Mouse (Mus musculus): Measurements from ENCODE around the gene Tenm1. TPM values are rescaled to one million over a fixed set of nuclear protein-coding genes. Genes with fewer than 3 reads are reported as not detected.

Tenm1 gene
- polyA plus RNA-seq (2016; fragmentation: Nextera tagmentation; extraction: Ambion mirVana), result 0.05 and 0.09 TPM in 2 replicates

- Histone ChIP-seq H3K9me3 (no peaks in the 10 kb centered on the region), H3K27ac (no peak within 1 kb of the TSS), H3K27me3 (ENCODE audit: insufficient read depth, poor library complexity, severe bottlenecking) (peaks cover 23% of the 10 kb centered on the region), H3K4me3 (peak within 1 kb of the TSS; percentile 52), H3K36me3 (no peaks in the 10 kb centered on the region), H3K4me1 (no peaks in the 10 kb centered on the region)
- DNase-seq (ENCODE audit: low spot score), result no peak
- 13% methylated on average over 22 of the region's 22 CpGs for WGBS
These were observed at the start of gene Tenm1 for GRCm38 (mm10) chrX:43428855-43429263. Gene Tenm1 (minus strand): TSS chrX:43429126.

GRCm38 (mm10) chrX:43467311-43467710 lies 38.4 kb upstream of the Tenm1 start:
- H3K4me3 ChIP-seq, result no peak overlapping the region
- no peak overlapping the region for H3K27ac ChIP-seq
- no peaks in the 10 kb centered on the region for H3K9me3 ChIP-seq
- no peaks in the 10 kb centered on the region for H3K36me3 ChIP-seq
- no peaks in the 10 kb centered on the region for H3K4me1 ChIP-seq
- no peaks in the 10 kb centered on the region for H3K27me3 ChIP-seq (ENCODE audit: insufficient read depth, poor library complexity, severe bottlenecking)
- DNase-seq (ENCODE audit: low spot score), result no peak

GRCm38 (mm10) chrX:43430581-43430980 lies 1.7 kb upstream of the Tenm1 start:
- Histone ChIP-seq H3K27me3 (ENCODE audit: insufficient read depth, poor library complexity, severe bottlenecking) (peaks cover 23% of the 10 kb centered on the region), H3K4me1 (no peaks in the 10 kb centered on the region), H3K36me3 (no peaks in the 10 kb centered on the region), H3K9me3 (no peaks in the 10 kb centered on the region), H3K27ac (no peak overlapping the region), H3K4me3 (peak overlapping the region; percentile 52)
- no peak for DNase-seq (ENCODE audit: low spot score)
- 8% methylated on average over 11 of the region's 11 CpGs for WGBS

GRCm38 (mm10) chrX:43429982-43430531 lies 1.1 kb upstream of the Tenm1 start:
- H3K36me3 ChIP-seq, result no peaks in the 10 kb centered on the region
- peaks cover 23% of the 10 kb centered on the region for H3K27me3 ChIP-seq (ENCODE audit: insufficient read depth, poor library complexity, severe bottlenecking)
- H3K4me3 ChIP-seq, result peak overlapping the region; percentile 52
- H3K4me1 ChIP-seq, result no peaks in the 10 kb centered on the region
- no peak for DNase-seq (ENCODE audit: low spot score)
- no peaks in the 10 kb centered on the region for H3K9me3 ChIP-seq
- H3K27ac ChIP-seq, result no peak overlapping the region
- WGBS, result 22% methylated on average over 25 of the region's 25 CpGs

GRCm38 (mm10) chrX:43429337-43429736 lies 411 bp upstream of the Tenm1 start:
- Histone ChIP-seq H3K9me3 (no peaks in the 10 kb centered on the region), H3K4me3 (peak overlapping the region; percentile 48), H3K27ac (no peak overlapping the region), H3K36me3 (no peaks in the 10 kb centered on the region), H3K27me3 (ENCODE audit: insufficient read depth, poor library complexity, severe bottlenecking) (peaks cover 23% of the 10 kb centered on the region), H3K4me1 (no peaks in the 10 kb centered on the region)
- WGBS, result 11% methylated on average over 12 of the region's 12 CpGs
- no peak for DNase-seq (ENCODE audit: low spot score)

- 15% methylated on average over 12 of the region's 12 CpGs for WGBS
- Histone ChIP-seq H3K9me3 (no peaks in the 10 kb centered on the region), H3K27ac (no peak overlapping the region), H3K36me3 (no peaks in the 10 kb centered on the region), H3K27me3 (ENCODE audit: insufficient read depth, poor library complexity, severe bottlenecking) (peaks cover 23% of the 10 kb centered on the region), H3K4me1 (no peaks in the 10 kb centered on the region), H3K4me3 (peak overlapping the region; percentile 48)
- DNase-seq (ENCODE audit: low spot score), result no peak
These were observed 963 bp downstream of the Tenm1 start for GRCm38 (mm10) chrX:43427961-43428365.

GRCm38 (mm10) chrX:43427111-43427510 lies 1.8 kb downstream of the Tenm1 start:
- H3K4me3 ChIP-seq, result no peak overlapping the region
- no peaks in the 10 kb centered on the region for H3K36me3 ChIP-seq
- peaks cover 23% of the 10 kb centered on the region for H3K27me3 ChIP-seq (ENCODE audit: insufficient read depth, poor library complexity, severe bottlenecking)
- 25% methylated on average over 10 of the region's 10 CpGs for WGBS
- no peaks in the 10 kb centered on the region for H3K9me3 ChIP-seq
- H3K27ac ChIP-seq, result no peak overlapping the region
- DNase-seq (ENCODE audit: low spot score), result no peak
- no peaks in the 10 kb centered on the region for H3K4me1 ChIP-seq

GRCm38 (mm10) chrX:43397957-43398356 lies 31.0 kb downstream of the Tenm1 start:
- H3K4me1 ChIP-seq, result no peaks in the 10 kb centered on the region
- 72% methylated on average over 3 of the region's 3 CpGs for WGBS
- DNase-seq (ENCODE audit: low spot score), result no peak
- H3K9me3 ChIP-seq, result no peaks in the 10 kb centered on the region
- no peaks in the 10 kb centered on the region for H3K36me3 ChIP-seq
- no peaks in the 10 kb centered on the region for H3K27me3 ChIP-seq (ENCODE audit: insufficient read depth, poor library complexity, severe bottlenecking)
- H3K4me3 ChIP-seq, result no peak overlapping the region
- no peak overlapping the region for H3K27ac ChIP-seq

GRCm38 (mm10) chrX:43388106-43388505 lies 40.8 kb downstream of the Tenm1 start:
- H3K36me3 ChIP-seq, result no peaks in the 10 kb centered on the region
- H3K4me3 ChIP-seq, result no peak overlapping the region
- no peaks in the 10 kb centered on the region for H3K4me1 ChIP-seq
- H3K9me3 ChIP-seq, result no peaks in the 10 kb centered on the region
- no peak overlapping the region for H3K27ac ChIP-seq
- H3K27me3 ChIP-seq (ENCODE audit: insufficient read depth, poor library complexity, severe bottlenecking), result no peaks in the 10 kb centered on the region
- 73% methylated on average over 5 of the region's 5 CpGs for WGBS
- no peak for DNase-seq (ENCODE audit: low spot score)

- WGBS, result 54% methylated on average over 1 of the region's 1 CpGs
These were observed 56.4 kb downstream of the Tenm1 start for GRCm38 (mm10) chrX:43372526-43372925.

GRCm38 (mm10) chrX:43319351-43319750 lies 109.6 kb downstream of the Tenm1 start:
- Histone ChIP-seq H3K27ac (no peak overlapping the region), H3K27me3 (ENCODE audit: insufficient read depth, poor library complexity, severe bottlenecking) (no peaks in the 10 kb centered on the region), H3K4me1 (no peaks in the 10 kb centered on the region), H3K4me3 (no peak overlapping the region), H3K9me3 (no peaks in the 10 kb centered on the region), H3K36me3 (no peaks in the 10 kb centered on the region)
- no peak for DNase-seq (ENCODE audit: low spot score)
- WGBS, result 69% methylated on average over 1 of the region's 1 CpGs

More at GRCm38 (mm10) chrX:43372526-43372925, 56.4 kb downstream of the Tenm1 start:
- no peak for DNase-seq (ENCODE audit: low spot score)
- Histone ChIP-seq H3K9me3 (no peaks in the 10 kb centered on the region), H3K27ac (no peak overlapping the region), H3K36me3 (no peaks in the 10 kb centered on the region), H3K4me1 (no peaks in the 10 kb centered on the region), H3K4me3 (no peak overlapping the region), H3K27me3 (ENCODE audit: insufficient read depth, poor library complexity, severe bottlenecking) (no peaks in the 10 kb centered on the region)

GRCm38 (mm10) chrX:43317801-43318520 lies 111.0 kb downstream of the Tenm1 start:
- 75% methylated on average over 3 of the region's 3 CpGs for whole genome bisulfite sequencing

GRCm38 (mm10) chrX:43235844-43236243 lies 193.1 kb downstream of the Tenm1 start:
- Histone ChIP-seq H3K27me3 (ENCODE audit: insufficient read depth, poor library complexity, severe bottlenecking) (no peaks in the 10 kb centered on the region), H3K9me3 (no peaks in the 10 kb centered on the region), H3K4me1 (no peaks in the 10 kb centered on the region), H3K27ac (no peak overlapping the region), H3K4me3 (no peak overlapping the region), H3K36me3 (no peaks in the 10 kb centered on the region)
- 74% methylated on average over 4 of the region's 4 CpGs for WGBS
- no peak for DNase-seq (ENCODE audit: low spot score)

More at GRCm38 (mm10) chrX:43317801-43318520, 111.0 kb downstream of the Tenm1 start:
- Histone ChIP-seq H3K27me3 (ENCODE audit: insufficient read depth, poor library complexity, severe bottlenecking) (no peaks in the 10 kb centered on the region), H3K36me3 (no peaks in the 10 kb centered on the region), H3K9me3 (no peaks in the 10 kb centered on the region), H3K27ac (no peak overlapping the region), H3K4me3 (no peak overlapping the region), H3K4me1 (no peaks in the 10 kb centered on the region)
- DNase-seq (ENCODE audit: low spot score), result no peak

All from heart, embryonic 10.5 days (tissue).